Mouse (Mus musculus) heart, embryonic 15.5 days (tissue): ENCODE data around the gene Ino80d. TPM values are rescaled to one million over a fixed set of nuclear protein-coding genes. Genes with fewer than 3 reads are reported as not detected.

Experiments used
- ATAC-seq: fragments of 200-750 bp; cut with Nextera tagmentation; replicated peaks from 2 replicates; pipeline ENCODE4 v1.8.0; 2017; ENCODE audit warnings: low read depth, moderate TSS enrichment; ENCODE audit not compliant: insufficient number of reproducible peaks, insufficient read depth, low FRiP score
- H3K27ac ChIP-seq: fragments of 300-500 bp; sonication (generic); 2 replicates; pipeline ENCODE4 v1.5.1; 2015; ENCODE audit warnings: mild to moderate bottlenecking, inconsistent platforms
- H3K27me3 ChIP-seq: fragments of 300-500 bp; sonication (generic); 2 replicates; pipeline ENCODE4 v1.6.1; 2015; ENCODE audit warnings: inconsistent platforms
- H3K36me3 ChIP-seq: fragments of 300-500 bp; sonication (generic); 2 replicates; pipeline ENCODE4 v1.6.1; 2015; ENCODE audit warnings: mild to moderate bottlenecking, inconsistent platforms
- H3K4me1 ChIP-seq: fragments of 300-500 bp; sonication (generic); replicated peaks from 2 replicates; pipeline ENCODE4 v1.6.1; 2015; ENCODE audit warnings: inconsistent platforms
- H3K4me2 ChIP-seq: fragments of 300-500 bp; sonication (generic); 2 replicates; pipeline ENCODE4 v1.6.1; 2015; ENCODE audit warnings: inconsistent platforms, mild to moderate bottlenecking, moderate library complexity
- H3K4me3 ChIP-seq: fragments of 300-500 bp; sonication (generic); 2 replicates; pipeline ENCODE4 v1.5.1; 2015; ENCODE audit warnings: mild to moderate bottlenecking, inconsistent platforms
- H3K9ac ChIP-seq: fragments of 300-500 bp; sonication (generic); 2 replicates; pipeline ENCODE4 v1.6.1; 2015; ENCODE audit warnings: mild to moderate bottlenecking, inconsistent platforms
- H3K9me3 ChIP-seq: fragments of 300-500 bp; sonication (generic); replicated peaks from 2 replicates; pipeline ENCODE4 v1.6.1; 2016; ENCODE audit warnings: inconsistent platforms
- WGBS: fragments of 180-500 bp; shearing (Covaris S2); methylation state at CpG from one replicate; pipeline ENCODE4 v1.1.7; 2015; ENCODE audit warnings: mixed read lengths; 5-methylcytosine and 5-hydroxymethylcytosine counted together
- microRNA-seq: library from miRNA; unstranded; fragments of <30 nt; microRNA quantifications from one replicate; pipeline ENCODE4, GENCODE M21; 2016
- polyA plus RNA-seq: library from polyadenylated mRNA; unstranded; fragments of >200 nt; fragmentation: Nextera tagmentation; extraction: Ambion mirVana; gene quantifications from 2 replicates; pipeline ENCODE4 v1.2.1, GENCODE M21; 2015

Ino80d gene
- polyA plus RNA-seq, 1 experiment from 2014 or later, result 7.1 TPM

- ATAC-seq, result no peak
- Histone ChIP-seq H3K36me3 (no peaks in the 10 kb centered on the region), H3K9me3 (no peaks in the 10 kb centered on the region), H3K27me3 (no peaks in the 10 kb centered on the region), H3K4me1 (no peaks in the 10 kb centered on the region; the same call in 1 of the 2 replicates), H3K9ac (no peak overlapping the region), H3K27ac (no peak overlapping the region), H3K4me2 (no peak overlapping the region), H3K4me3 (no peak overlapping the region)
- 60% methylated on average over 6 of the region's 6 CpGs for WGBS
These were observed 206.0 kb downstream of the Ino80d start for GRCm38 (mm10) chr1:62908508-62908907.

Small RNA genes within 50 kb of the gene (microRNA-seq; reads per million reads assigned to microRNA genes)
- gene Gm24557 (not detected), gene Gm44468 (not detected)

Other genes with a start within 250 kb of the Ino80d start
- 249 and 320 TPM in 2 replicates for gene Eef1b2, start 62.2 kb upstream of the Ino80d start, polyA plus RNA-seq
- 344 and 378 TPM in 2 replicates for gene Ndufs1, start 62.2 kb upstream of the Ino80d start, polyA plus RNA-seq
- gene Gpr1, start 99.9 kb upstream of the Ino80d start, polyA plus RNA-seq, result 0.11 and 0.14 TPM in 2 replicates
- gene Zdbf2, start 158.6 kb upstream of the Ino80d start, polyA plus RNA-seq, result 6.2 TPM in 2 replicates